Mouse (Mus musculus) hindbrain, embryonic 10.5 days (tissue): Measurements from ENCODE around the gene Ins2. TPM values are rescaled to one million over a fixed set of nuclear protein-coding genes. Genes with fewer than 3 reads are reported as not detected.

Experiments used
- DNase-seq: peaks from one replicate; pipeline ENCODE4 v3.0.0-alpha.2; 2017; ENCODE audit warnings: low spot score
- H3K27ac ChIP-seq: fragments of 300-500 bp; sonication (generic); 2 replicates; pipeline ENCODE4 v1.5.1; 2016; ENCODE audit warnings: mild to moderate bottlenecking, moderate library complexity
- H3K27me3 ChIP-seq: fragments of 300-500 bp; sonication (generic); 2 replicates; pipeline ENCODE4 v1.6.1; 2016; ENCODE audit warnings: mild to moderate bottlenecking; ENCODE audit not compliant: poor library complexity, insufficient read depth, severe bottlenecking
- H3K36me3 ChIP-seq: fragments of 300-500 bp; sonication (generic); 2 replicates; pipeline ENCODE4 v1.6.1; 2016; ENCODE audit warnings: mild to moderate bottlenecking, moderate library complexity
- H3K4me1 ChIP-seq: fragments of 300-500 bp; sonication (generic); replicated peaks from 2 replicates; pipeline ENCODE4 v1.6.1; 2016; ENCODE audit warnings: mild to moderate bottlenecking
- H3K4me3 ChIP-seq: fragments of 300-500 bp; sonication (generic); 2 replicates; pipeline ENCODE4 v1.5.1; 2016; ENCODE audit warnings: mild to moderate bottlenecking, moderate library complexity
- H3K9me3 ChIP-seq: fragments of 300-500 bp; sonication (generic); 2 replicates; pipeline ENCODE4 v1.6.1; 2016; ENCODE audit warnings: mild to moderate bottlenecking, moderate library complexity
- whole genome bisulfite sequencing: fragments of 180-500 bp; shearing (Covaris S2); methylation state at CpG from one replicate; pipeline ENCODE4 v1.1.7; 2016; 5-methylcytosine and 5-hydroxymethylcytosine counted together
- polyA plus RNA-seq: library from polyadenylated mRNA; unstranded; fragments of >200 nt; fragmentation: Nextera tagmentation; extraction: Ambion mirVana; gene quantifications from 2 replicates; pipeline ENCODE4 v1.2.1, GENCODE M21; 2016

Ins2 gene
- polyA plus RNA-seq, 1 experiment from 2014 or later: not detected

DNA sequence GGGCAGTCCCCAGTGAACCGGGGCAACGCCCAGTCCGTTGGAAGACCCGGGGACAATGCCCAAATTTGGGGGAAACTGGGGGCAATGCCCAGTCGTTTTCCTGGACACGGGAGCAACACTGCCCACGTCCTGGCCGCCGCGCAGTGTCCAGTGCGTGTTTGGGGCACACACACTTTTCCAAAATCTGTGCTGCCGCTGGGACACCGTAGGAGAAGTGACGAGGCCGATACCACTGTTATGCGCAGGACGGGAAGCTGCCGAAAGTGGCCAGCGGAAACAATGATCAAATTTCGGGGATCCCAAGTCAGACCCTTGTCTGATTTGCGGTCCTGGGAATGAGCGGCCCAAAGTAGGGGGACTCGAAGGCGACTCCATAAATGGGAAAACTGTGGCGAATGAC, 82.1 kb downstream of the Ins2 start:
- Histone ChIP-seq H3K27ac (peak overlapping the region; percentile 85), H3K36me3 (no peaks in the 10 kb centered on the region), H3K4me3 (peak overlapping the region; percentile 52), H3K9me3 (no peaks in the 10 kb centered on the region), H3K27me3 (peaks cover 100% of the 10 kb centered on the region), H3K4me1 (peaks cover 56% of the 10 kb centered on the region)
- DNase-seq: peak; percentile 55
- under 1% methylated on average over 25 of the region's 25 CpGs for WGBS

DNA sequence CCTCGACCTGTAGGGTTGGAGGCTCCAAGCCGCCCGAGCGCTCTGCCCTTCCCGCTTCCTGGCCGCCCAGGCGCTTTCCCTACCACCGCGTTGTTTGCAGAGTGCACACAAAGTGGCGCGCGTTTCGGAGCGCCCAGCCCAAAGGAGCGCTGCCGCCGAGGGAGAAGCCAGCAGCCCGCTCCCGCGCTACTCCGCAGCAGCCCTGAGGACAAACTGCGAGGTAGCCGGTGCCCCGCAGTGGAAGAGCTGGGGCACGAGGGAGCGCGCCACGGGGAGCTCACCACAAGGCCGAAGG, 82.6 kb downstream of the Ins2 start:
- Histone ChIP-seq H3K4me1 (peaks cover 58% of the 10 kb centered on the region), H3K27ac (peak overlapping the region; percentile 85)
- WGBS: under 1% methylated on average over 29 of the region's 29 CpGs

DNA sequence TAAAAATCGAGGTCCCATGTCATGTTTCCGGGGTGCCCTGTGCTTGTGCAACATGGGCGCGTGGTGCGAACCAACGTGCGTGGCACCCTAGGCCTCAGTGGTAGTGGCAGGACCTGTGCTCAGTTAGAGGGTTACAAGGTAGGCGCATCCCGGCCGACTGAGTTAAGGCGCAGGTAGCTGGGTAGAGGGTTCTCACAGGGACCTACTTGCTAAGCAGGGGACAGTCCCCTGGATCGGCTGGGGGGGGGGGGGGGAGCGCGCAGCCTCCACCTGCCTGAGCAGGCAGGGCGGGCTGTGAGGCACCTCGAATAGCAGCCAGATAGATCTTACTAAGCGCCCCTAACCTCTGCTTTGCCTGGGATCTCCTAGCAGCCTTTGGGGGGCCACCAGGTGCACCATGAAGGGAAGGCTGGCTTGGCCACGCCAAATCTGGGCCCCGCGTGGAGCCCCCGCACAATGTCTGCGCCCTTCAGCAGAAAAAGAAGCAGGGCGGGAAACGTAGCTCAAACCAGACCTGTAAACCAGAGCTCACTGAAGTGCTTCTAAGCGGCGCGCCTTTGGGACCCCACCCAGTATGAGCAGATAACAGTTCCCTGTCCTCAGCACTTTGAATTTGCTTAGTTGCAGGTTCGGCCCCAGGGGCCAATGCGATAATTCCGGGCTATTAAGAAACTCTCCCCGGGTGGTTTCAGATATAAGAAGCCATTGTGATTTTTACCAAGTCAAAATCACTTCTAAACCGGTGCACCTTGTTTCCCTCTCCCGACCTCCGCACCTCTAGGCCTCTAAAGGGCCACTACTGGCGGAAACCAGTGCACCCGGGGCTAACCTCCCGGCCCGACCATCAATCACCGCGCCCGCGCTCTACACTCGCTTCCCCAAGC, 83.2 kb downstream of the Ins2 start:
- WGBS: under 1% methylated on average over 43 of the region's 43 CpGs
- H3K9me3 ChIP-seq: no peaks in the 10 kb centered on the region
- peaks cover 100% of the 10 kb centered on the region for H3K27me3 ChIP-seq
- peaks cover 64% of the 10 kb centered on the region for H3K4me1 ChIP-seq
- peak overlapping the region; percentile 52 for H3K4me3 ChIP-seq
- H3K27ac ChIP-seq: peak overlapping the region; percentile 85
- DNase-seq: peak; percentile 46
- no peaks in the 10 kb centered on the region for H3K36me3 ChIP-seq

More for the DNA sequence above, 82.6 kb downstream of the Ins2 start:
- H3K4me3 ChIP-seq: peak overlapping the region; percentile 52
- no peaks in the 10 kb centered on the region for H3K9me3 ChIP-seq
- H3K36me3 ChIP-seq: no peaks in the 10 kb centered on the region
- peak; percentile 71 for DNase-seq
- peaks cover 100% of the 10 kb centered on the region for H3K27me3 ChIP-seq

DNA sequence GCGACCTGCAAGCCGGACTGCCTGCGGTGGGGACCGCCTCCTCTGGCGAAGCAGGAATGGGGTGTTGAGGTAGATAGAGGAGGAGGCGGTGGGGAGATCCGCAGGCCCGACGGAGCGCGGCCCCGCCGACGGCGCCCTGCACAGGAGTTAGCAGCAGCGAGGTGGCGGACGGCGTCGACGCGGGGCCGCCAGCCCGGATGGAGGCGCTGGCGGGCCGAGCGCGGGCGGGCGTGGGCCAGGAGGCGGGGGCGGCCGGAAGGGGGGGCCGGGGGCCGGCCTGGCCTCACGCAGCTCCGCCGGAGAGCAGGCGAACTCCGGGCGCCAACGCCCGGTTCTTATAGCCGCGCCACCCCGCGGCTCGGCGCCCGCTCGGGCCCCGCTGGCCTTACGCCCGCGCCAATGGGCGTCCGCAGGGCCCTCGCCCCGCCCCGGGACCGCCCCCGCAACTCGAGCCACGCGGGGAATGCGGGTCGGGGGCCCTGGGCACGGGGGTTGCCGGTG, 84.0 kb downstream of the Ins2 start:
- H3K27ac ChIP-seq: peak overlapping the region; percentile 85
- peaks cover 3% of the 10 kb centered on the region; the same call in 1 of the 2 replicates for H3K36me3 ChIP-seq
- H3K27me3 ChIP-seq: peaks cover 100% of the 10 kb centered on the region
- no peaks in the 10 kb centered on the region for H3K9me3 ChIP-seq
- DNase-seq: peak; percentile 50
- under 1% methylated on average over 69 of the region's 70 CpGs for WGBS
- H3K4me1 ChIP-seq: peaks cover 68% of the 10 kb centered on the region
- peak overlapping the region; percentile 52 for H3K4me3 ChIP-seq

DNA sequence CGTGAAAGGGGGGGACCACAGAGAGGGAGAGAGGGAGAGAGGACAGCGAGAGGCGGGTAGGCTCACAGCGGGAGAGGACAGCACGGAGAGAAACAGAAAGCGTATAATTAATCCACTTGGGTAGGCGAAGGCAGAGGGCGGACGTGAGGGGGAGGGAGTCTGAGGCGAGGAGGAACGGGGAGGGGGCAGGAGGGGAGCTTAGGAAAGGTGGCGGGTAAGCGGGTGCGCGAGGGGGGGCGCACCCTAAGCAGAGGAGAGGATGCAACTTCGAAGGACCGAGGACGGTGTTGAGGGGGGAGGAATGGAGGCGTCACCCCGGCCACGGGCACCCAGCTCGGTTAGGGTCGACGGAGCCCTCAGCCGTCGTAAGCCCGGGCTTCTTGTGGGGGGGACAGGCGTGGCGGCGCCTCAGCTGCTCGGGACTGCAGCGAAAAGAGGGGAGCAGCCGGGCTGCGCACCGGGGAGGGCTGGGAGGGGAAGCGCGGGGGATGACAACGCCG, 84.5 kb downstream of the Ins2 start:
- peaks cover 68% of the 10 kb centered on the region for H3K4me1 ChIP-seq
- WGBS: 1% methylated on average over 35 of the region's 40 CpGs
- H3K27ac ChIP-seq: peak overlapping the region; percentile 85
- peaks cover 4% of the 10 kb centered on the region; the same call in 1 of the 2 replicates for H3K36me3 ChIP-seq
- peak; percentile 21 for DNase-seq
- H3K27me3 ChIP-seq: peaks cover 100% of the 10 kb centered on the region
- H3K9me3 ChIP-seq: no peaks in the 10 kb centered on the region
- H3K4me3 ChIP-seq: peak overlapping the region; percentile 52

DNA sequence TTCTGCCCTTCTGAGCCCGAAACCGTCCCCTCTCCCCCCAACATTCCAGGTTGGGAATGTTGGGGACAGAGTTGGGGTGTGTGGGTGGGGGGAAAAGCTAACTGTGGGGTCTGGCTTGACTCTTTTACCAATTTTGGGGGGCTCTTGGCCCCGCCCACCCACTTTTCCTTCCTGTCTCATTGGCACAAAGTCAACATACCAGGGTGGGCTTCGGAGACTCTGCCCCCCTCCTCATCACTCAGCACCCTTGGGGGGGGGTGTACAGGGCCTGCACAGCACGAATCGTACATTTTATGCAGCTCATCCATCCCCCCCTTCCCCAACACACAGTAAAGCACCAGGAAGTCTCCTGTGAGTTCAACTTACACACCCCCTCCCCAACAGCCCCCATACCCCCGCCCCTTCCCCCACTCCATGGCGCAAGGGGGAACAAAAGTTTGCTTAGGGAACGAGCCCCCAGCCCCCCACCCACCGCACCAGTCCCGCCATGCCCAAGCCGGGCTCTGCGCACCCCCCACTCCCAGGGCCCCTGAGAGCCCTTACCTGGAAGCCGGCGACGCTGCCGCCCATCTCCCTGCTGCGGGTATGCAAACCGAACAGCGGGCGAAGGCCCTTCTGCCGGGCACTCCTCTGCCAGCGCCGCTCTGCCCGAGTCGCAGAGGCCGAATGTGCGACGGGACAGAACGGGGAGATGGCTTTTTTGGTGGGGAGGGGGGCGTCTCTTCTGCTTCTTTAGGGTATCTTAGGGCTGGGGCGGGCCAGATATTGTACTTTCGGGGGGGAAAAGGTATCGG, 85.2 kb downstream of the Ins2 start:
- H3K27me3 ChIP-seq: peaks cover 100% of the 10 kb centered on the region
- DNase-seq: peak; percentile 27
- no peaks in the 10 kb centered on the region for H3K9me3 ChIP-seq
- peak overlapping the region; percentile 52 for H3K4me3 ChIP-seq
- peaks cover 69% of the 10 kb centered on the region for H3K4me1 ChIP-seq
- 1% methylated on average over 34 of the region's 34 CpGs for WGBS
- peaks cover 4% of the 10 kb centered on the region; the same call in 1 of the 2 replicates for H3K36me3 ChIP-seq
- peak overlapping the region; percentile 85 for H3K27ac ChIP-seq

DNA sequence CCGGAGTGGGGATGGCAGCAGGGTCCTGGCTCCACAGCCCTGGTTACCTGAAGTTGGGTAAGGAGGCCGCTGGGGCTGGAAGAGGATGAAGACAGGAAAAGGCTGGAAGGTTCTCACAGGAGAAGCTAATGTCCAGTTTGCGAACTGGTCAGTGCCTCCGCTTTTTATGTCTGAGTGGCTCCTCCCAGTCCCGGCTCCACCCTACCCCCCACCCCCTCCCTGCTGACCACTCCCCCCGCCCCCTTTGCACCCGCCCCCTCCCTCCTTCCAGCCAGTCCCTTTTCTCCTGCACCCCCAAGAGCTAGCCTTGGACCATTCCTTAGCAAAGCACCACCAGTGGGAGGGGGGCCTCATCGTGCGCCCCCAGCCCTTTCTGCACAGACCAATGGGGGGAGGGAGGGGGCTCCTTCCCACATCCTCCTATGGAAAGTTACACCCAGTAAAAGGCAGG, 85.8 kb downstream of the Ins2 start:
- DNase-seq: peak; percentile 58
- Histone ChIP-seq H3K4me3 (peak overlapping the region; percentile 52), H3K27ac (peak overlapping the region; percentile 85), H3K36me3 (peaks cover 4% of the 10 kb centered on the region; the same call in 1 of the 2 replicates), H3K9me3 (no peaks in the 10 kb centered on the region), H3K27me3 (peaks cover 100% of the 10 kb centered on the region), H3K4me1 (peaks cover 69% of the 10 kb centered on the region)
- 4% methylated on average over 9 of the region's 9 CpGs for WGBS

DNA sequence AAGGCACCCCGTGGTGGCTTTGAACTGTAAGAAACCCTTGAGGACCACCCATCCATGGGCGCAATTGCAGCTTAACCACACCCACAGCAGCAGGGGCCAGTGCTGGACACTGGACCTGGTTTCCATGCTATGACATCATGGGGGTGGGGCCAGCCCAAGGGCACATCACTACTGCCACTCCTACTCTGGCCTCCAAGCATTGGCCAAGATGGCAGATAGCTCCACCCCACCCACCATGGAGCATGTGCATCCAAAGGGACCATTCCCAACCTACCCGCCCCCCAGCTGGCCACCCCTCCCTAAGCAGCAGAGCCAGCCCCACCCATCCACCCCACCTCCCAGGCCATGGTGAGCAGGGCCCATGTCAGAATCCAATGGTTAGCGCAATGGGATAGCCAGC, 87.1 kb downstream of the Ins2 start:
- Histone ChIP-seq H3K4me3 (peak overlapping the region; percentile 52), H3K9me3 (no peaks in the 10 kb centered on the region), H3K36me3 (peaks cover 4% of the 10 kb centered on the region; the same call in 1 of the 2 replicates), H3K27me3 (peaks cover 98% of the 10 kb centered on the region), H3K4me1 (peaks cover 68% of the 10 kb centered on the region), H3K27ac (no peak overlapping the region)
- DNase-seq: no peak
- WGBS: 25% methylated on average over 4 of the region's 4 CpGs

DNA sequence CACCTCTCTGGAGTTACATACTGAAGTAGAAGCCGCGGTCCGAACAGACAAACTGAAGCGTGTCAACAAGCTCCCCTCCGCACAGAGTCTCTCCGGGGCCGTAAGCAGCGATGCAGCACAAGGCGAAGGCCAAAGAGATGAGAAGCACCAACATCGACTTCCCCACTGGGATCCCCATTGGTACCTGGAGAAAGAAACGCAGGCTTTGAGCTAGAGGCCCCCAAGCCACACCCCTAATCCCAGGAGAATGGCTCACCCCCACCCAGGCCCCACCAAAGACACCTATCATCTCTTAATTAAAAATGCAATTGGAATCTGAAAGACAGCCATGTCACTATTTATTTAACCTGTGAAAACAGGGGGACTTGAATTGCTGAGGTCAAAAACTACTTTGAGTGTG, 87.5 kb downstream of the Ins2 start:
- 7% methylated on average over 11 of the region's 11 CpGs for WGBS
- H3K4me3 ChIP-seq: peak overlapping the region; percentile 52; the same call in 1 of the 2 replicates
- peaks cover 64% of the 10 kb centered on the region for H3K4me1 ChIP-seq
- H3K9me3 ChIP-seq: no peaks in the 10 kb centered on the region
- H3K36me3 ChIP-seq: peaks cover 4% of the 10 kb centered on the region; the same call in 1 of the 2 replicates
- DNase-seq: peak; percentile 3
- no peak overlapping the region for H3K27ac ChIP-seq
- peaks cover 98% of the 10 kb centered on the region for H3K27me3 ChIP-seq

DNA sequence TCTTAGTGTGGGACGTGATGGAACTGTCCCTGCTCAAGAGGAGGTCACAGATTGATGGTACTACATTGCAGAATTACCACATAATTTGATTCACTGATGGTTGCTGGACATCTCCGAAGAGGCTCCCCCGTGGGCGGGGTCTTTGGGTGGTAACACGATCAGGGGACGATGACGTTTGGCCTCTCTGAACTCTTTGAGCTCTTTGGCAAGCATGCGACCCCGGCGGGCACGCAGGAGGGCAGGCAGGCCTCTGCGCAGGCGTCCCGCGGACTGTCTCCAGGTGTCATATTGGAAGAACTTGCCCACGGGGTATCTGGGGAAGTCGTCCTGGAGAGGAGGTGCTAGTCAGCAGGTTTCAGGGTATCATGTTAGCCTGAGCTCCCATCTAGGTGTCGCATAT, 89.5 kb downstream of the Ins2 start:
- 5% methylated on average over 18 of the region's 18 CpGs for WGBS
- Histone ChIP-seq H3K4me1 (peaks cover 45% of the 10 kb centered on the region), H3K36me3 (peaks cover 4% of the 10 kb centered on the region; the same call in 1 of the 2 replicates), H3K9me3 (no peaks in the 10 kb centered on the region), H3K27me3 (peaks cover 79% of the 10 kb centered on the region), H3K27ac (no peak overlapping the region), H3K4me3 (no peak overlapping the region)
- no peak for DNase-seq

DNA sequence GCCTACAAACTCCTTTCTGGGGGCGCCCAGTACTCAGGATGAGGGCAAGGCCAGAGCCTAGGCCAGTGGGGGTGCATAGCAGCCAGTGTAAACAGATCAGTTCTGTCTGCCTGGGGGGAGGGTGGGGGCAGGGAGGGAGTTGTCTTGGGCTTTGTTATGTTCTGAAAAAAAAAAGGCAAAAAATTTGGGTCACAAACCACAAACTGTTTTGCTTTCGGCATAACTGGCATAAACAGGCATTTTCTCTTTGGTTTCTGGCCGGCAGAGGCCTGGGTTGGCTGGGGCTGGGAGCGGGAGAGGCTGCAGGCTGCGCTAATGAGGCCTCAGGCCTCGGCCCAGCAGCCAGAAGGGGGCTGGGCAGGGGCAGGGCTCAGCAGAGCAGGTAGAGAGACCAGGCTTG, 96.5 kb downstream of the Ins2 start:
- Histone ChIP-seq H3K4me3 (no peak overlapping the region), H3K9me3 (0 out of 2 replicates have a peak, but pooled peaks cover 5% of the 10 kb centered on the region), H3K4me1 (peaks cover 15% of the 10 kb centered on the region), H3K27me3 (peaks cover 12% of the 10 kb centered on the region), H3K36me3 (no peaks in the 10 kb centered on the region), H3K27ac (no peak overlapping the region)
- 39% methylated on average over 6 of the region's 6 CpGs for WGBS
- no peak for DNase-seq

DNA sequence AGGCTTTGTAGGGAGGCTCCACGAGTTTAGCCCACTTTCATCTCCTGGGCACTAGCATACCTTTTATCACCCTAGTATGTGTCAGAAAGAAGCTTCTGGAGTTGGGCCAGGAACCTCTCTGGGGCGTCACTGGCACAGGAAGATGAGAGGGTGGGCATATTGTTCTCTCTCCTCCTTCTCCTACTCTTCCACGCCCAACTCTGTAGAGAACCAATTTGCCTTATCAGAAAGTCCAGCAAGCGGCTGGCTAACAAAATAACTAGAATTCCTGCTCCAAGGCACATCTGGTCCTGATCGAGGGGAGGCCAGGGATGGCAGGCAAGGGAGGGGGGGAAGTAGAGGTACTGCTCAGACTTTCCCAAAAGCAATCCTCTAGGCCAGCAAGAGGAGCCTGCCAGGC, 98.1 kb downstream of the Ins2 start:
- Histone ChIP-seq H3K27ac (no peak overlapping the region), H3K27me3 (peaks cover 2% of the 10 kb centered on the region), H3K9me3 (0 out of 2 replicates have a peak, but pooled peaks cover 5% of the 10 kb centered on the region), H3K36me3 (no peaks in the 10 kb centered on the region), H3K4me1 (peaks cover 15% of the 10 kb centered on the region), H3K4me3 (no peak overlapping the region)
- peak; percentile 38 for DNase-seq
- WGBS: 47% methylated on average over 5 of the region's 5 CpGs
